Comparison of ENCODE assay signal across 15 mouse cellular contexts in genomic region chr6:101327741-101328140, GRCm38 (mm10). TPM values are rescaled to one million over a fixed set of nuclear protein-coding genes. Genes with fewer than 3 reads are reported as not detected.
DNase-seq lines count a peak whose midpoint lies in the region; ATAC-seq and TF ChIP-seq lines count a peak whose summit lies in the region.
"Had no signal": no experiment of that assay in that cellular context is flagged by ENCODE, and none has a peak within 500 bp of the region (broad histone marks: within the 10 kb centered on the region; RNA-seq: fewer than 3 reads in every experiment).

No protein-coding gene starts in this region.

- POLR2A ChIA-PET in Patski (lab: Charles Lee) = no interaction called here

- no peak overlapping the region for H3K9ac ChIP-seq in hindbrain, postnatal 0 days (replicated peaks; ENCODE audit: low read length)
- H3K9ac ChIP-seq: hindbrain, embryonic 14.5 days had no signal

- H3K4me2 ChIP-seq in hindbrain, postnatal 0 days (ENCODE audit: low read depth, low read length) = no peak overlapping the region
- H3K4me2 ChIP-seq: hindbrain, embryonic 14.5 days had no signal

- no peaks in the 10 kb centered on the region for H3K36me3 ChIP-seq in hindbrain, postnatal 0 days (ENCODE audit: insufficient read depth, low read length)
- H3K36me3 ChIP-seq: embryonic facial prominence, embryonic 10.5 days had no signal

- intact Hi-C loops in heart, postnatal 10 days (cut with DNase I) = loop anchor here (5.0 kb wide), 1 partner anchor 50 kb away; no protein-coding TSS in a partner anchor

- DNase-seq in gastrocnemius, adult 18-20 months (ENCODE audit: low spot score) = peak; percentile 88
- no peak for DNase-seq in gastrocnemius, postnatal 10 days
- DNase-seq in Patski (ENCODE audit: low read depth, low spot score) = no peak
- DNase-seq in heart, adult 8-10 months (ENCODE audit: low spot score) = peak; percentile 55
- peak; percentile 72 to 78 for DNase-seq in heart, postnatal 10 days
- DNase-seq in hindbrain, postnatal 0 days (ENCODE audit: low spot score) = no peak
- DNase-seq in spleen, postnatal 36 days (ENCODE audit: low spot score in 2 of 2) = no peak
- no peak for DNase-seq in spleen, postnatal 10 days (ENCODE audit: low spot score in 2 of 2)
- DNase-seq: adrenal gland, postnatal 14 days; lung, adult 18-20 months; right cerebral cortex, postnatal 14 days; thymus, postnatal 25 days had no signal

- CTCF ChIA-PET in Patski (lab: Charles Lee) = interaction anchor here (1.3 to 1.4 kb wide), 2 partner anchors 15 to 207 kb away, joined by 3 to 4 read pairs; no protein-coding TSS in a partner anchor

- no peaks in the 10 kb centered on the region for H3K4me1 ChIP-seq in hindbrain, postnatal 0 days (ENCODE audit: insufficient read depth, low read length)

- peak; percentile 53 for ATAC-seq in Patski
- ATAC-seq in hindbrain, postnatal 0 days = no peak

- no peaks in the 10 kb centered on the region for H3K9me3 ChIP-seq in hindbrain, postnatal 0 days (ENCODE audit: low read length)
- H3K9me3 ChIP-seq: embryonic facial prominence, embryonic 10.5 days had no signal

- no peak overlapping the region for H3K27ac ChIP-seq in hindbrain, postnatal 0 days
- H3K27ac ChIP-seq: embryonic facial prominence, embryonic 10.5 days; hindbrain, embryonic 14.5 days had no signal

- WGBS in hindbrain, postnatal 0 days = 87% methylated on average over 5 of the region's 5 CpGs

- no peak overlapping the region for H3K4me3 ChIP-seq in hindbrain, postnatal 0 days (ENCODE audit: low read length)
- H3K4me3 ChIP-seq: embryonic facial prominence, embryonic 10.5 days had no signal

- in situ Hi-C loops in Patski (cut with MboI; ENCODE audit: low pct_unique_long_range_greater_than_20kb) = loop anchor here (5.0 to 25.0 kb wide), 2 partner anchors 55 to 785 kb away; no protein-coding TSS in a partner anchor

- H3K27me3 ChIP-seq in Patski = no peaks in the 10 kb centered on the region
- H3K27me3 ChIP-seq in hindbrain, postnatal 0 days (ENCODE audit: insufficient read depth, low read length) = no peaks in the 10 kb centered on the region

- TF ChIP-seq CTCF in Patski (IDR thresholded peaks at IDR 0.05) = no peak
- TF ChIP-seq CTCF in hindbrain, postnatal 0 days (IDR thresholded peaks at IDR 0.05; ENCODE audit: low read depth) = no peak

RNA-seq across cellular contexts. Expression of gene Pdzrn3, which starts 50.0 kb away (rescaled TPM):
- total RNA-seq in gastrocnemius, adult 18-20 months (2021) = 100 to 1,000 TPM; 122 to 135 TPM
- 10 to 100 TPM; 41.0 to 44.1 TPM for total RNA-seq in gastrocnemius, postnatal 10 days (2021)
- polyA plus RNA-seq in Patski (2021) = 10.1 TPM
- total RNA-seq in heart, adult 8-10 months (2022) = 10 to 100 TPM; 25.9 to 30.4 (median 28.3) TPM
- total RNA-seq in heart, postnatal 10 days (2021) = 10 to 100 TPM; 41.4 to 69.5 TPM
- total RNA-seq in hindbrain, postnatal 0 days (2014; rRNA removed) = 35.3 and 37.1 TPM in 2 replicates
- polyA plus RNA-seq in hindbrain, postnatal 0 days (2015; fragmentation: Nextera tagmentation; extraction: Ambion mirVana) = 10.6 and 11.2 TPM in 2 replicates
- total RNA-seq: megakaryocyte, adult 5-6 weeks had no signal

Comparison
In these comparisons a context has a peak if more than half of its experiments do, and no peak if none do; other contexts are left out.
1. DNase-seq: peak in gastrocnemius, adult 18-20 months (single experiment), heart, adult 8-10 months (single experiment) and heart, postnatal 10 days (2 of 2); none in gastrocnemius, postnatal 10 days (single experiment), Patski (single experiment), hindbrain, postnatal 0 days (single experiment), spleen, postnatal 36 days (0 of 2) and spleen, postnatal 10 days (0 of 2).